8 mouse cellular contexts compared by ENCODE assay signal in genomic region chr11:54100045-54100691, GRCm38 (mm10). TPM values are rescaled to one million over a fixed set of nuclear protein-coding genes. Genes with fewer than 3 reads are reported as not detected.
A peak's percentile ranks its signal among the peaks of the same experiment; 100 is the strongest.
DNase-seq lines count a peak whose midpoint lies in the region; TF ChIP-seq lines count a peak whose summit lies in the region.

Gene P4ha2 (plus strand): TSS chr11:54100095.

- TF ChIP-seq CTCF in layer of hippocampus, adult 2 months (conservative IDR thresholded peaks at IDR 0.05) = no peak

- peak within 1 kb of the TSS; percentile 52 for H3ac ChIP-seq in myocyte (ENCODE audit: control insufficient read depth, insufficient read length)

- H3K27me3 ChIP-seq in myocyte (ENCODE audit: control insufficient read depth, insufficient read depth, insufficient read length) = no peaks in the 10 kb centered on the region

- no peaks in the 10 kb centered on the region for H3K36me3 ChIP-seq in myocyte (ENCODE audit: control insufficient read depth, insufficient read depth)

- H3K4me2 ChIP-seq in myocyte (ENCODE audit: low read depth) = peak within 1 kb of the TSS; percentile 96

- H3K79me2 ChIP-seq in myocyte (ENCODE audit: control insufficient read depth, insufficient read depth) = no peaks in the 10 kb centered on the region

- no peak for TF ChIP-seq POLR2A in myocyte (IDR thresholded peaks at IDR 0.05; ENCODE audit: insufficient read length, low read depth)

- no peak for DNase-seq in layer of hippocampus, adult 2 months (ENCODE audit: low spot score in 2 of 2)
- no peak for DNase-seq in layer of hippocampus, adult 9-11 months
- no peak for DNase-seq in adrenal gland, postnatal 4 days (ENCODE audit: low spot score in 2 of 2)
- peak in 1 of 2 experiments; percentile 41 for DNase-seq in heart, adult 18-20 months
- DNase-seq in layer of hippocampus, postnatal 25 days (ENCODE audit: extremely low spot score in 1 of 2, low spot score in 1 of 2) = no peak
- no peak for DNase-seq in ovary, postnatal 14 days (ENCODE audit: low spot score)
- no peak for DNase-seq in yolk sac, embryonic 10.5 days (ENCODE audit: low spot score)

- peak within 1 kb of the TSS; percentile 81 for H3K27ac ChIP-seq in layer of hippocampus, adult 2 months

- peak within 1 kb of the TSS; percentile 88 for H3K4me3 ChIP-seq in layer of hippocampus, adult 2 months
- peak within 1 kb of the TSS; percentile 28 for H3K4me3 ChIP-seq in myocyte

TF ChIP-seq in myocyte, 11 proteins besides CTCF, POLR2A, EP300 and RAD21:
- TF ChIP-seq CEBPB (IDR thresholded peaks at IDR 0.05; ENCODE audit: insufficient read depth, poor library complexity, severe bottlenecking) = no peak
- TF ChIP-seq REST (IDR thresholded peaks at IDR 0.05; ENCODE audit: insufficient read depth, insufficient read length) = no peak
- no peak for TF ChIP-seq MAX (IDR thresholded peaks at IDR 0.05; ENCODE audit: low read depth)
- no peak for TF ChIP-seq TCF12 (IDR thresholded peaks at IDR 0.05; ENCODE audit: insufficient read depth, poor library complexity, severe bottlenecking)
- no peak for TF ChIP-seq E2F4 (IDR thresholded peaks at IDR 0.05; ENCODE audit: insufficient read depth)
- TF ChIP-seq MYOD1 (IDR thresholded peaks at IDR 0.05; ENCODE audit: control insufficient read depth in 1 of 3, insufficient read length in 2 of 3, low read depth in 2 of 3) = no peak
- TF ChIP-seq TCF3 (IDR thresholded peaks at IDR 0.05; ENCODE audit: insufficient read length, low read depth) = no peak
- no peak for TF ChIP-seq MYOG (IDR thresholded peaks at IDR 0.05; ENCODE audit: control insufficient read depth in 1 of 3, insufficient read depth in 1 of 3, insufficient read length in 2 of 3, low read depth in 2 of 3)
- no peak for TF ChIP-seq SRF (IDR thresholded peaks at IDR 0.05; ENCODE audit: control insufficient read depth, insufficient read length, low read depth)
- TF ChIP-seq USF1 (IDR thresholded peaks at IDR 0.05; ENCODE audit: low read depth) = no peak
- TF ChIP-seq POLR2AphosphoS2 (IDR thresholded peaks at IDR 0.05; ENCODE audit: insufficient read length, low read depth) = no peak

RNA-seq across cellular contexts. Expression of gene P4ha2, which starts in this region (rescaled TPM):
- 10 to 100 TPM; 18.6 to 28.7 TPM for total RNA-seq in layer of hippocampus, adult 2 months (2021)
- total RNA-seq in adrenal gland, postnatal 4 days (2021) = 10 to 100 TPM; 20.8 to 21.9 TPM
- total RNA-seq in heart, adult 18-20 months (2021) = 10 to 100 TPM; 55.4 to 77.7 TPM
- 10 to 100 TPM; 15.2 to 22.4 TPM for total RNA-seq in layer of hippocampus, postnatal 25 days (2021)
- 89.0 TPM for polyA plus RNA-seq in myocyte (2012; fragmentation: generic; extraction: Trizol)
